Mouse (Mus musculus) cerebellum, postnatal 10 days (tissue): Measurements from ENCODE around the gene Tph2.
A peak's percentile ranks its signal among the peaks of the same experiment; 100 is the strongest.
"Not testable (repeated sequence)": the region's sequence is repeated elsewhere in the genome, so short reads cannot be mapped to it uniquely, and the experiment has no call there.

Experiments
- DNase-seq, 2 experiments: peaks; one replicate each; pipeline ENCODE4 v3.0.0; 2021; ENCODE audit warnings: mixed read lengths in 2 of 2

Tph2 gene

DNA sequence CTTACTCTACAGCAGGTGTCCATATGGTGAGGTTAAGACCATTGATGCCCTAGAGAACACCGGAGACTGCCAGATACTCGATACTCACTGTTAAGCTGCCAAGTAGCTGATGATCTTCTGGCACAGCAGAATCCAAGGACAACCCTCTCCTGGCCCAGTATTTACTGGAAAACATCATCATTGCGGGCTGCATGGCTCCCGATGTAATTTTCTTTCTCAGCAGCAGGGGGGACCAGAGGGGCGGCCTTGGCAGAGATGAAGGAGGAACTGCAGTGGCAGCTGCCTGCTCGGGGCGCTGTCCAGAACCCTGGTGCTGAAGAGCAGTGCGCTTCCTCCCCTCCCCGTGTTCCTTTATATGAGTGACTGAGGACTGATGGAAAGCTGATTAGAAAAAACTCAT, at the start of gene Tph2:
Tph2 (minus strand) TSS at position 326 of the 400 bp plus-strand sequence.
- DNase-seq: peak; percentile 93 to 96

DNA sequence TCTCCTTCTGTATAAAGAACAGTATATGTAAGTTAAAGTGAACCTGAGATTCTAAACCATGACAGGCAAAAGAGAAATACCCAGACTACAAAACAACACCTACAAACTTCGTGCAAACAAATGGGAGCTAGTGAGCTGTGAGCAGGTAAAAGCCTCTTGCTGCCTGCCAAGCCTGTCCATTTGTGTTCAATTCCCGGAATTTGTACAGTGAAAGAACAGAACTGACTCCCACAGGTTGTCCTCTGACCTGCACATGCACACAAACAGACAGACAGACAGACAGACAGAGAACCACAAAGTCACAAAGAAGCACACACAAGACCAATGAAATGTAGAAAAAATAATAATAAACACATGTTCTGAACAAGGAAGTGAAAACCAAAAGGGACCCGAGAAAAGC, 49.0 kb upstream of the Tph2 start:
- no peak for DNase-seq

DNA sequence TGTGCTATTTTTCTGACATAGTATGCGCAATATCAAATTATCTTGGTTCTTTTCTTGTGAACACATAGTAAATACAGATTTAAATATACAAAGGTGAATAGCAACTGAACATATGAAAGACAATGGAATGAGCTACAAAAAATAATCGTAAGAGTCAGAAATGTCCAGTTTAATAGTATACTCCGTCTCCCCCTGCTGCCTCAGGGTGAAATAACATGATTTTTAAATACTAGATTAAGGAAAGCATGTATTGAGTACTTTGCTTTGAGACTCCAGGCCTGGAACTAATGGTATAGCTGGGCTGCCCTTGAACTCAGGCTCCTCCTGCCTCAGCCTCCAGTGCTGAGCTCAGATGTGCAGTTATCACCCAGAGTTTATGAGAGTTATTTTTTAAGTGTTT, 47.7 kb upstream of the Tph2 start:
- DNase-seq: peak in 1 of 2 experiments; percentile 20

- no peak for DNase-seq
Measured at GRCm38 (mm10) chr10:115229023-115229422, 44.2 kb upstream of the Tph2 start.

DNA sequence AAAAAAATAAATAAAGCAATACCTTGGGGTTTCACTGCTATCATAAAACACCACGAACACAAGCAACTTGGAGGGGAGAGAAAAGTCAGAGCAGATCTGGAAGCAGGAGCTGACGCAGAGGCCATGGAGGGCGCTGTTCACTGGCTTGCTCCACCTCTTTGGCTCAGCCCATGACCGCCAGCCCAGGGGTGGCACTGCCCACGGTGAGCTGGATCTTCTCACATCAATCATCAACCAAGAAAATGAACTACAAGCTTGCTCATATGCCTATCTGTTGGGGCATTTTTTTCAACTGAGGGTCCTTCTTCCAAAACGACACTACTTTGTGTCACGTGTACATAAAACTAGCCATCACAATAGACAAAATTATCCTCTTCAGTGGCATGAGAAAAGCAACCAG, 41.8 kb upstream of the Tph2 start:
- DNase-seq: no peak

DNA sequence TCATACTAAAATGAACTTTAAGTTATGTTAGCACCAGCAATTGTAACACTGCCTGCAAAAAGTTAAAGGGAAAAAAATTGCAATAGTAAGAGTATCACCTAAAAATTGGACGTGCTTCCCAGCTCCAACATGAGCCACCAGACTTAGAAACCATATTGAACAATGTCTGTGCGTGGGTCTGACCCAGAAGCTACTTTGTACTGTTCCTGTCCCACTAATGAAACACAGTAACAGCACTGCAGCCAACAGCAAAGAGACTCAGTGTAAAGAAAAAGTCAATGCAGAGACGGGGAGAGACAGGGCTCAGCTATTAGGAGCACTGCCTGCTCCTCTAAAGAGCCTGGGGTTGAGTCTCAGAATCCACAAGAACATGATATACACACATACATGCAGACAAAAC, 39.0 kb upstream of the Tph2 start:
- no peak for DNase-seq

- DNase-seq: peak; percentile 78 to 79
Measured at GRCm38 (mm10) chr10:115212916-115213580, 28.2 kb upstream of the Tph2 start.

- no peak for DNase-seq
Measured at GRCm38 (mm10) chr10:115205825-115206224, 21.0 kb upstream of the Tph2 start.

GRCm38 (mm10) chr10:115205284-115205683, 20.5 kb upstream of the Tph2 start:
- no peak for DNase-seq

GRCm38 (mm10) chr10:115191214-115191613, 6.4 kb upstream of the Tph2 start:
- DNase-seq: peak; percentile 91 to 92

DNA sequence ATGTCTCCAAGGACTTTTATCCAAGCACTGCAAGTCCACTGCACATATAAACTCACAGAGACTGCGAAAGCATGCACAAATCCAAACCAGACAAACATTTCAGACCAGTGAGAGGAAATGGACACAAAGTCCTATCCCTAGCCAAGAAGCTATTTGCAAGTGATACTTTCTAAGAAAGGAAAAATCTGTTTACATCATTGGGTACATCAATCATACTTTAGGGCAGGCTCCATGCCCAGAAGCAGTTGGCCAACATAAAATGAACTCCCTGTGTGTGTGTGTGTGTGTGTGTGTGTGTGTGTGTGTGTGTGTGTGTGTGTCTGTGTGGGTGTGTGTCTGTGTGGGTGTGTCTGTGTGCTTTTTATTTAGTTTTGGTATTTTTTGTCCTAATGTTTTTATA, 2.6 kb upstream of the Tph2 start:
- DNase-seq: peak; percentile 43 to 49

GRCm38 (mm10) chr10:115181034-115181433, 3.8 kb downstream of the Tph2 start:
- peak; percentile 42 to 61 for DNase-seq

DNA sequence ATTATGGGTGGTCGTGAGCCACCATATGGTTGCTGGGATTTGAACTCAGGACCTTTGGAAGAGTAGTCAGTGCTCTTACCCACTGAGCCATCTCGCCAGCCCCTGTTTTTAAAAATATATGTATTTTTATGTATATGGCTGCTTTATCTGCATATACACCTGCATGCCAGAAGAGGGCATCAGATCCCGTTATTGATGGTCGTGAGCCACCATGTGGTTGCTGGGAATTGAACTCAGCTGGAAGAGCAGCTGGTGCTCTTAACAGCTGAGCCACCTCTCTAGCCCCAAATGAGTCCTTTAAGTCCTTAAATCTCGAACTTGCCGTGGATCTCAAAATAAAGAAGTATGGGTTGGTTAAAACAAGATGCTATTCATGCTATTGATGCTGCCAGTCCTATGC, 6.8 kb downstream of the Tph2 start:
- not testable (repeated sequence) for DNase-seq

DNA sequence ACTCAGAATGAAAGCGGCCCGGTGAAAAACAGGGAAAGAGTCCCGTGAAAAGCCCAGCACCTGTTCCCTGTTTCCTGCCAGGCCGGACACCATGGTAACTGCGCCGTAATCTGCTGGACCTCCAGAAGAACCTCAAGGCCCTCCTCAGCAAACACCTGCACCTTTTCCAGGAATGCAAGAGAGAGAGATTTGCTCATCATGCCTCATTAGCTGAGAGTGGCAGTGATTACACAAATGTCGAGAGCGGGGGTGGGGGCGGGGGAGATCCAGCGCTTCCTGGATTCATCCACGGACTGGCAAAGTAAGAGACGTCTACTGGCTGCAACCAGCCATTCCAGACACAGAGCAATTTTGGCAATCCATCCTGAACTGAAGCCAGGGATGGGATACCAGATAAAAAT, 9.2 kb downstream of the Tph2 start:
- DNase-seq: peak; percentile 80 to 85

- DNase-seq: no peak
Measured at GRCm38 (mm10) chr10:115173336-115173735, 11.5 kb downstream of the Tph2 start.

- DNase-seq: peak; percentile 79 to 82
Measured at GRCm38 (mm10) chr10:115171351-115171818, 13.4 kb downstream of the Tph2 start.

GRCm38 (mm10) chr10:115170496-115171350, 14.1 kb downstream of the Tph2 start:
- DNase-seq: no peak

DNA sequence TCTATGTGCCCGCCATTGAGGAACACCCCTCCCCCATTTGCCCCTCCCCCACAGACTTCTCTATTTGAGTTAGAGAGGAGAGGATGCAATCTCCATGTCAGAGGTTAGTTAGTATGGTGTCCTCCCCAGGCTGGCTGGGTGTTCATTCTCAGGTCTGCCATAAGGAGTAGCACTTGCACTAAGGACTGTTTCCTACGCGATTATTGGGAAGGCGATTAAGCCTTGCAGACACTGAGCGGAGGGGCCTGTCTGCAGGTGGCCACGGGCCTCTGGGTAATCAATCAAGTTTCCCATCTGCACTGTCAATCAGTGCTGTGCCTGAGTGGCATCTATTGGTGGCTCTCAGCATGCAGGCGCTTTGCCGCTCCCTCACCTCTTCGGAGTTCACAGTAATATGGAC, 15.4 kb downstream of the Tph2 start:
- no peak for DNase-seq

DNA sequence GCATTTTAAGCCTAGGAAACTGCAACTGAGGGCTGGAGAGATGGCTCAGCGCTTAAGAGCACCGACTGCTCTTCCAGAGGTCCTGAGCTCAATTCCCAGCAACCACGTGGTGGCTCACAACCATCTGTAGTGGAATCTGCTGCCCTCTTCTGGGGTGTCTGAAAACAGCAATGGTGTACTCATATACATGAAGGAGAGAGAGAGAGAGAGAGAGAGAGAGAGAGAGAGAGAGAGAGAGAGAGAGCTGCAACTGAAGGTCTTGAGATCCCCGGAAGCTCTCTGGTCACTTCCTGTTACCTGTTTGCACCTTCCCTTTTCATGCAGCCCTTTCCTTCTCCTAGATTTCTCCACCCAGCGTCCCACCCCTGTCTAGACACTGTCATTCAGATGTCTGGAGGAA, 24.5 kb downstream of the Tph2 start:
- DNase-seq: no peak

- peak; percentile 23 to 74 for DNase-seq
Measured at GRCm38 (mm10) chr10:115147308-115147707, 37.5 kb downstream of the Tph2 start.

DNA sequence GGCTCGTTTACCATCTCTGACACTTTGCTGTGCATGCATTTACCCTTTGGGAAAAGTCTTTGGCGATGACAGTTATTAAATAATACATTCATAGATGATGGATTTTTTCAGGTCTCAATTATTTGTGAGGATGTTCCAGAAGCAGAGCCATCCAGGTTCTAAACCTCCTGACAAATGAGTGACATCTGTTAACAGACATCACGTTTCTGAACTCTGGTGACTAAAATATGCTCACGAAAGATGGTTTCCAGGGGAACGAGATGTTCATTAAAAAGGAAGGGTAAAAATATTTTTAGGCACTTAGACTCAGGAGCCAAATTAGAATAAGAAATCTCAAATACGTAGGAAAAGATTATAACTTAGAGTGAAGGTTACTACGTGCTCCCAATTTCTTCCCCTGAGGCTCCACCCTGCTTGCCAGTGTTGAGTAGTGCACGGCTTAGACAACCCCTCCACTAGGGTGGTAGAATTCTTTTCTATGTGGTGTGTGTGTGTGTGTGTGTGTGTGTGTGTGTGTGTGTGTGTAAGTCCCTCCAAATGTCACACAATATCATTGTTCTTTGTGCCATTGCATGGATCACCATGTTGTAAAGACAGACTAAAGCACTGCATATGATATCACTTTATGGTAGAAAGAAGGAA, 38.4 kb downstream of the Tph2 start:
- no peak for DNase-seq

- DNase-seq: peak; percentile 35 to 47
Measured at GRCm38 (mm10) chr10:115144542-115144941, 40.3 kb downstream of the Tph2 start.

DNA sequence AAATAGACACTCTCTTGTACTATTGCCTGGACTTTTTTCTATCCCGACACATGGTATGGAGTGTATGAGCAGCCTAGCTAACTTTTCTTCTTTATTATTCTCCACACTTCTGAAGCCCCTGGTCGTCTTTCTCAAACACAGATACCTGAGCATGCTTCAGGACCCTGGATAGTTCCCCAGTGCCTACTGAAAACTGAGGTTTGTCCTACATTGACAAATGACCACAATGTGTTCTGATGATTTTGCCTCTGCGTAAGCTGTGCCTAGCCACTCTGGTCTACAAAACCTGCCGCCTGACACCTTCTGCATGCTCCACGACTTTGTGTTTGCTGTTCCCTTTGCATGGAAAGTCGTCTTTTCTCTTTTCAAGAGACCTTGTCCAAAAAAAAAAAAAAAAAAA, 41.2 kb downstream of the Tph2 start:
- DNase-seq: no peak

- DNase-seq: peak; percentile 19 to 39
Measured at GRCm38 (mm10) chr10:115137016-115137415, 47.8 kb downstream of the Tph2 start.
